Mouse (Mus musculus) liver, embryonic 14.5 days (tissue): Measurements from ENCODE around the gene Esrra. TPM values are rescaled to one million over a fixed set of nuclear protein-coding genes. Genes with fewer than 3 reads are reported as not detected.
A peak's percentile ranks its signal among the peaks of the same experiment; 100 is the strongest.

Source experiments
- ATAC-seq: fragments of 200-750 bp; cut with Nextera tagmentation; 2 replicates; pipeline ENCODE4 v1.8.0; 2017; ENCODE audit warnings: moderate number of reproducible peaks, mild to moderate bottlenecking, moderate library complexity; ENCODE audit not compliant: insufficient read depth
- DNase-seq, 3 experiments: peaks; one replicate each; pipeline ENCODE4 v3.0.0-alpha.2; 2012 to 2013; ENCODE audit warnings: low read depth in 3 of 3, low spot score in 3 of 3
- H3K27ac ChIP-seq: fragments of 300-500 bp; sonication (generic); 2 replicates; pipeline ENCODE4 v1.5.1; 2014; ENCODE audit warnings: moderate library complexity, mild to moderate bottlenecking, control low read depth, inconsistent platforms
- H3K27me3 ChIP-seq: fragments of 300-500 bp; sonication (generic); 2 replicates; pipeline ENCODE4 v1.6.1; 2014; ENCODE audit warnings: mild to moderate bottlenecking, low read length, moderate library complexity; ENCODE audit not compliant: control insufficient read depth, insufficient read depth
- H3K36me3 ChIP-seq: fragments of 300-500 bp; sonication (generic); replicated peaks from 2 replicates; pipeline ENCODE4 v1.6.1; 2014; ENCODE audit warnings: low read depth; ENCODE audit not compliant: control insufficient read depth, insufficient read depth
- H3K4me1 ChIP-seq, 2 experiments: fragments of 200-500 bp in 1 of 2; fragments of 300-500 bp in 1 of 2; sonication (generic) in 1 of 2; replicated peaks; 2 replicates each; pipeline ENCODE4 v1.6.1; 2012 to 2014; ENCODE audit warnings: antibody characterized with exemption in 1 of 2, inconsistent platforms in 1 of 2, low read length in 1 of 2; ENCODE audit not compliant: control insufficient read depth in 2 of 2, insufficient read depth in 2 of 2
- H3K4me2 ChIP-seq: fragments of 300-500 bp; sonication (generic); 2 replicates; pipeline ENCODE4 v1.6.1; 2014; ENCODE audit warnings: low read depth, mild to moderate bottlenecking, control low read depth, moderate library complexity
- H3K4me3 ChIP-seq, 2 experiments: fragments of 200-500 bp in 1 of 2; fragments of 300-500 bp in 1 of 2; sonication (generic) in 1 of 2; 2 replicates each; pipeline ENCODE4 v1.5.1; 2012 to 2014; ENCODE audit warnings: low read depth in 2 of 2, low read length in 2 of 2, mild to moderate bottlenecking in 2 of 2, control low read depth in 1 of 2, inconsistent platforms in 1 of 2, moderate library complexity in 1 of 2; ENCODE audit not compliant: insufficient read depth in 1 of 2
- H3K9ac ChIP-seq: fragments of 300-500 bp; sonication (generic); replicated peaks from 2 replicates; pipeline ENCODE4 v1.6.1; 2014; ENCODE audit warnings: mild to moderate bottlenecking, control low read depth, moderate library complexity
- H3K9me3 ChIP-seq: fragments of 300-500 bp; sonication (generic); 2 replicates; pipeline ENCODE4 v1.6.1; 2016; ENCODE audit warnings: low read length, mixed read lengths; ENCODE audit not compliant: control insufficient read depth
- CTCF ChIP-seq: IDR thresholded peaks from 2 replicates; pipeline ENCODE4 v1.5.1; 2016; ENCODE audit warnings: antibody characterized with exemption, low read depth, control low read depth
- EP300 ChIP-seq: IDR thresholded peaks from 2 replicates; pipeline ENCODE4 v1.6.1; 2016; ENCODE audit warnings: antibody characterized with exemption, low read depth
- WGBS: fragments of 180-500 bp; shearing (Covaris S2); extraction: QIAGEN DNeasy Blood & Tissue Kit; methylation state at CpG from one replicate; pipeline ENCODE4 v1.1.7; 2014; ENCODE audit not compliant: insufficient replicate concordance; 5-methylcytosine and 5-hydroxymethylcytosine counted together
- polyA plus RNA-seq, 2 experiments: library from polyadenylated mRNA; depleted of rRNA in 1 of 2; stranded (reverse) in 1 of 2; unstranded in 1 of 2; fragments of >200 nt; fragmentation: Nextera tagmentation in 1 of 2; extraction: Ambion mirVana in 1 of 2; gene quantifications; 2 replicates each; pipeline versions ENCODE4 v1.2.1 to v1.2.3; 2012 to 2014

Esrra gene
- polyA plus RNA-seq, 2 experiments, result 1.6 to 6.6 TPM

DNA sequence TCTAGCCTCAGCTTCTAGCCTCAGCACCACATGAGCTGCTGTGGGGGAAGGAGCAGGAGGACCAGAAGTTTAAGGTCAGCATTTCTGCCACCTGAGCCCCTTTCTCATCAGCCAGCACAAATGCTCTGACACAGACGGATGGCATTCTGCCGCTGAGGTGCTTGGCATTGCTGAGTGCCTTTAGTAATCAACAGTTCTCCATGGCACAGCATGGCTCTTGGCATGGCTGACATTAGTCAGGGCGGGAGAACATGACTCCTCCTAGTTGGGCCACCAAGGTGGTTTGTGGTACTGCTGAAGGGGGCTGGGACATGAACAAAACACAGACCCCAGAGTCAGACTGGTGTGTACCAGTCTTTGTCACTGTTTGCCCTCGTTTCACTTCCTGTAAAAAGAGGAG is 26.6 kb upstream of the Esrra start:
- Histone ChIP-seq H3K9me3 (no peaks in the 10 kb centered on the region), H3K9ac (no peak overlapping the region), H3K27ac (no peak overlapping the region), H3K27me3 (no peaks in the 10 kb centered on the region), H3K4me2 (no peak overlapping the region), H3K4me3 (no peak overlapping the region), H3K36me3 (no peaks in the 10 kb centered on the region), H3K4me1 (peaks cover 13 to 19% of the 10 kb centered on the region in 2 experiments)
- 71% methylated on average over 4 of the region's 4 CpGs for WGBS
- ATAC-seq, result no peak
- TF ChIP-seq EP300 (no peak), CTCF (no peak)
- no peak for DNase-seq

DNA sequence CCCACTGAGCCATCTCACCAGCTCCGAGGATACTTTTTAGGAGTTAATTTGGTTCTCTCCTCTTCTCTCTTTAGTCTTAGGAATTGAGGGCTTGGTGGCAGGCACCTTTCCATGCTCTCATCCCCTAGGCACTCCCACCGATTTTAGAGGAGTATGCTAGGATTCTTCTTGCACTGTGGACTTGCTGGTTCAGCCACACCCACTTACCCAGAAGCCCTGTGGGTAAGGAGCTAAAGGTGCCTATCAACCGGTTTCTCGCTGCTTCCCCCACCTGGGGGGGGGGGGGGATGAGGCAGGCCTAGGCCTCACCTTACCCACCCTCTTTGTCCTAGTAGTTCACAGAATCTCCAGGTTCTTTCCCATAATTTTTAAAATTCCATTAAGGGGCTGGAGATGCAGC is 26.1 kb upstream of the Esrra start:
- no peak overlapping the region for H3K27ac ChIP-seq
- no peak overlapping the region for H3K9ac ChIP-seq
- H3K9me3 ChIP-seq, result no peaks in the 10 kb centered on the region
- no peaks in the 10 kb centered on the region for H3K36me3 ChIP-seq
- H3K4me2 ChIP-seq, result no peak overlapping the region
- H3K4me3 ChIP-seq, result no peak overlapping the region
- TF ChIP-seq EP300 (no peak), CTCF (no peak)
- DNase-seq (no peak), ATAC-seq (no peak)
- H3K27me3 ChIP-seq, result no peaks in the 10 kb centered on the region
- H3K4me1 ChIP-seq, result peaks cover 11 to 20% of the 10 kb centered on the region in 2 experiments
- WGBS, result 50% methylated on average over 4 of the region's 4 CpGs

DNA sequence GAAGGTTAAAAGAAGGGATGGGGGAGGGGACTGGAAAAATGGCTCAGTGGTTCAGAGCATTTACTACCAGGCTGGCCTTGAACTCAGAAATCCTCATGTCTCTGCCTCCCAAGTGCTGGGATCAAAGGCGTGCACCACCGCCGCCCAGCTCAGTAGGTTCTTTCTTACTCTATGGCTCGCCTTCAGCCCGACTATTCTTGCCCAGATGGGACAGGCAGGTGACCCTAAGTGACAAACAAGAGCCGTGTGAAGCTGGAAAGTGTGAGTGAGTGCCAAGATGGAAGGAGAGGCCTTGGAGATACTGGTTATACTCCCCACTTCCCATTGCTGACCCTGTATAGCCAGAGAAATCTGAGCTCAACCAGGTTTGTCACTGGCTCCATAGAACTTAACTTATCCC is 22.1 kb upstream of the Esrra start:
- Histone ChIP-seq H3K27me3 (no peaks in the 10 kb centered on the region), H3K27ac (no peak overlapping the region), H3K36me3 (no peaks in the 10 kb centered on the region), H3K9ac (no peak overlapping the region), H3K4me3 (no peak overlapping the region), H3K9me3 (no peaks in the 10 kb centered on the region), H3K4me1 (peaks cover 3 to 8% of the 10 kb centered on the region in 2 experiments), H3K4me2 (no peak overlapping the region)
- TF ChIP-seq CTCF (no peak), EP300 (no peak)
- WGBS, result 84% methylated on average over 6 of the region's 6 CpGs
- DNase-seq (no peak), ATAC-seq (no peak)

DNA sequence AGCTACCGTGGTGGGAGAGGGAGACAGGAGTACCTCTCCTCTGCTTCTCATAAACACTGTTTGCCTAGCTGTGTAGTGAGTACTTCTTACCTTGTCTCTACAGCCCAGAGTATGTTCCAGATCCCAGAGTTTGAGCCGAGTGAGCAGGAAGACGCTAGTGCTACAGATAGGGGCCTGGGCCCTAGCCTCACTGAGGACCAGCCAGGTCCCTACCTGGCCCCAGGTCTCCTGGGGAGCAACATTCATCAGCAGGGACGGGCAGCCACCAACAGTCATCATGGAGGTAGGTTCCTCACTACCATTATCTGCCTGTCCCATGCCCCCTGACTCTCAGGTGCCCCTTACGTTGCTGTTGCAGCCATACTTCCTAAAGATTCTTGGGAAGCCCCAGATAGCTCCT is 21.2 kb upstream of the Esrra start:
- WGBS, result 23% methylated on average over 5 of the region's 5 CpGs
- Histone ChIP-seq H3K9me3 (no peaks in the 10 kb centered on the region), H3K27me3 (no peaks in the 10 kb centered on the region), H3K4me1 (peaks cover 3 to 8% of the 10 kb centered on the region in 2 experiments), H3K27ac (no peak overlapping the region; the same call in 1 of the 2 replicates), H3K9ac (peak overlapping the region; percentile 49), H3K4me2 (peak overlapping the region; percentile 89), H3K4me3 (peak overlapping the region; percentile 66 to 77), H3K36me3 (no peaks in the 10 kb centered on the region)
- ATAC-seq (peak; percentile 9; the same call in 1 of the 2 replicates), DNase-seq (no peak)
- TF ChIP-seq CTCF, result no peak

DNA sequence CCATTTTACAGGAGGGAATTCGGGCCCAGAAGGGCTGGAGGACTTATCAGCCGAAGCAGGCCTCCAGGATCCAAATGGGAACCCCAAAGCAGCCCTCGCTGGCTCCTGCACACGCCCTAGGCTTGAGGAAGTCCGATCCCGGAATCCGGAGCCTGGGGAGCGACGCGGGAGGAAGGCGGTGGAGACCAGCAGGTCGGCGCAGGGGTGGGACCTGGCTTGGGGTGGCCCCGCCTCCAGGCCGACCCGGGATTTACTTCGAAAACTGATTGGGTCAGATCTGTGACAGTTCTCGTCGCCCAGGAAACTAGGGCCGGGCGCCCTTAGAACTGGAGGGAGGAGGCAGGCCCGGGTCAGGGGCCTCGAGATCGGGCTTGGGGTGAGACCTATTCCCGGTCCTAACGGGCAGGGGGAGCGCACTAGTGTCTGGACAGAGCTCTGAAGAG is 20.7 kb upstream of the Esrra start, which contains the start of gene Gpr137:
Gene Gpr137 (minus strand): TSS at position 232 of the 443 bp plus-strand sequence.
- WGBS, result under 1% methylated on average over 27 of the region's 27 CpGs
- H3K9ac ChIP-seq, result peak within 1 kb of the TSS; percentile 80
- H3K4me1 ChIP-seq, result peaks cover 3 to 8% of the 10 kb centered on the region in 2 experiments
- H3K27ac ChIP-seq, result peak within 1 kb of the TSS; percentile 63
- TF ChIP-seq EP300 (no peak), CTCF (no peak)
- peak within 1 kb of the TSS; percentile 89 for H3K4me2 ChIP-seq
- ATAC-seq (peak; percentile 88), DNase-seq (peak; percentile 89 to 90 (median 89))
- H3K9me3 ChIP-seq, result no peaks in the 10 kb centered on the region
- H3K36me3 ChIP-seq, result no peaks in the 10 kb centered on the region
- H3K4me3 ChIP-seq, result peak within 1 kb of the TSS; percentile 77 to 92
- H3K27me3 ChIP-seq, result no peaks in the 10 kb centered on the region
